Mouse (Mus musculus) spleen, embryonic (tissue): ENCODE measurements around the gene Tst.

Experiments
- CTCF ChIA-PET: fragments of 350-600 bp; sonication (Branson Sonifier 250); formaldehyde crosslinking; loops from one replicate; lab custom pipeline; 2022; lab: Charles Lee

Gene Tst

GRCm38 (mm10) chr15:78431541-78432121 is 25.9 kb upstream of the Tst start:
- CTCF ChIA-PET, result no interaction called here

GRCm38 (mm10) chr15:78430874-78431273 is 25.2 kb upstream of the Tst start:
- CTCF ChIA-PET, result no interaction called here

GRCm38 (mm10) chr15:78429871-78430622 is 24.3 kb upstream of the Tst start:
- CTCF ChIA-PET, result no interaction called here

- CTCF ChIA-PET, result no interaction called here
These were observed 23.4 kb upstream of the Tst start for GRCm38 (mm10) chr15:78429139-78429459.

- CTCF ChIA-PET, result interaction anchor here (0.6 kb wide), 1 partner anchor 131 kb away, joined by 10 read pairs; no protein-coding TSS in a partner anchor
These were observed 22.9 kb upstream of the Tst start, which contains the start of gene Kctd17 for GRCm38 (mm10) chr15:78428391-78429138. Gene Kctd17, plus strand, starts transcription at chr15:78428564.

- CTCF ChIA-PET, result interaction anchor here (0.6 kb wide), 1 partner anchor 179 kb away, joined by 3 read pairs; no protein-coding TSS in a partner anchor
These were observed 19.5 kb upstream of the Tst start for GRCm38 (mm10) chr15:78425230-78425629.

- CTCF ChIA-PET, result no interaction called here
These were observed 18.8 kb upstream of the Tst start for GRCm38 (mm10) chr15:78424507-78424906.

GRCm38 (mm10) chr15:78422046-78422956 is 16.6 kb upstream of the Tst start:
- CTCF ChIA-PET, result interaction anchor here (0.6 kb wide), 1 partner anchor 98 kb away, joined by 3 read pairs; no protein-coding TSS in a partner anchor

DNA sequence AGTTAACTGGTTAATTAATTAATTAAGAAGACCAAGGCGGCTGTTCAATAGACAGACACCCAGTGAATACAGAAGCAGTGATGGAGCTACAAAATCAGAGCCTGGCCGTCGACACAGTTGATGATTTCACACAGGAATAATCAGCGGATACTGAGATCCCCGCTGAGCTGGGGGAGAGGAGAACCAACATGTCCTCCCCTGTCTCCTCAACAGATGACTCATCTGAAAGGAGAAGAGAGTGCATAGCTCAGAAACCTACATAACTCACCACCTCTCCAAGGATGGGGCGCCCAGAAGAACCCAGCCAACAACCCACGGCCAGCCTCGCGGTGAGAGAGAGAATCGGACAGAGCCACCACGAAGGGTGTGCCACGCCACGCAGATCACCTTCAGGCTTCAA is 14.7 kb upstream of the Tst start:
- CTCF ChIA-PET, result no interaction called here

DNA sequence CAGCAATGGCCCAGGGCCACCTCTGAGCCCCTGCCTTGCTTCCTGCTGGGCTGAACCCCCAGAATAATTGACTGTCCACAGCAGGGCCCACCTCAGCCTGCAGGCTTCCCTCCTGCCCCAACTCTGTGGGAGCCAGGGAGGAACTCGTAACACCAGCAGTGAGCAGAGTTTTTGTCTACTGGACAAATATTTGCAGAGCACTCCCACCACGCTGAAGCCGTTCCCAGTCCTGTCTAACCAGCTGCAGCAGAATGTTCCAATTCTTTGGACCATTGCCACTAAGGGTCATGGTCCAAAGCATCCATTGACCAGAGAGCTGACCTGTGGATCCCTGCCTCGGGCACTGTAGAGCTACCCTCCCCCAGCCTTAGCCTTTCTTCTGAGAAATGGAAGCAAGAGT is 11.2 kb upstream of the Tst start:
- CTCF ChIA-PET, result no interaction called here

GRCm38 (mm10) chr15:78414157-78414556 is 8.4 kb upstream of the Tst start:
- CTCF ChIA-PET, result no interaction called here

- CTCF ChIA-PET, result no interaction called here
These were observed 8.0 kb upstream of the Tst start for GRCm38 (mm10) chr15:78413719-78414117.

- CTCF ChIA-PET, result no interaction called here
These were observed 7.5 kb upstream of the Tst start for GRCm38 (mm10) chr15:78413083-78413718.

DNA sequence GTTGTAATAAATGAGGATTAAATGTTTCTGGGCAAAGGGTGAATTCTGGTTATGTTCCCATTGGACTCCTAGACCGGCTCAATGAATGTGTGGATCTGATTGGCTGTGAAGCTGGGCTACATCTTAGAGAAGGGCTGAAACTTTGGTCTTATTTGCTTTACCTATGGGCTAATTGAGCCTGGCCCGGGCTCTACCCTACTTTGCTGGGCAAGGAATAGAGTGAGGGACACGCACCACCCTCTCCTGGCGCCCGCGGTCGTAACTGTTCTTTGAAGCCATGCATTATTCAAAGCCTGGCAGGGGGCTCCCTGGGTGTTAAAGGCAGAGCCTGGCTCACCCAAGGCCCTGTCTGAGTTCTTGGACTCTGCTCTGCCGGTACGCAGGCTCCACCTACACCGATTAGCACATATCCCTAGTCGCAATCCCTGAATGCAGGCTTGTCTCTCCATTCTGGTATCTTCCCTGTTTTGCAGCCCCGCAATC is 3.9 kb upstream of the Tst start:
- CTCF ChIA-PET, result no interaction called here

GRCm38 (mm10) chr15:78406293-78406934 is 707 bp upstream of the Tst start, which contains the start of gene Mpst:
Gene Mpst, plus strand, starts transcription at chr15:78406416.
- CTCF ChIA-PET, result no interaction called here

DNA sequence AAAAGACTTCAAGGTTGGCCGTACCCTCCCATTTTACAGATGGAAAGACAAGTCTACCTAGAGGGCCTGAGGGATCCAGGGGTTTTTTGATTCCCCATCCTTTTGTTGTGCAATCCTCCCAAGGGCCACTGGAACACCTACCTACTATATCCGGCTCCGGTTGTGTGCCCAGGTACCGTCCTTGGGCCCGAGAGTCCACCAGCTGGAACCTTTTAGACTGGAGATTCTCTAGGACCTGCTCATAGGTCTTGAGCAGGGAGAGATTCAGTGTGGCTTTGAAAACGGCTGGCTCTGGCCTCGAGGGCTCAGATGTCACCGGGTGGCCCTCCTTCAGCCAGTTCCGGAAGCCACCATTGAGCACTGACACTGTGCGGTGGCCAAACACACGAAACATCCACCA is 609 bp downstream of the Tst start:
- CTCF ChIA-PET, result no interaction called here

DNA sequence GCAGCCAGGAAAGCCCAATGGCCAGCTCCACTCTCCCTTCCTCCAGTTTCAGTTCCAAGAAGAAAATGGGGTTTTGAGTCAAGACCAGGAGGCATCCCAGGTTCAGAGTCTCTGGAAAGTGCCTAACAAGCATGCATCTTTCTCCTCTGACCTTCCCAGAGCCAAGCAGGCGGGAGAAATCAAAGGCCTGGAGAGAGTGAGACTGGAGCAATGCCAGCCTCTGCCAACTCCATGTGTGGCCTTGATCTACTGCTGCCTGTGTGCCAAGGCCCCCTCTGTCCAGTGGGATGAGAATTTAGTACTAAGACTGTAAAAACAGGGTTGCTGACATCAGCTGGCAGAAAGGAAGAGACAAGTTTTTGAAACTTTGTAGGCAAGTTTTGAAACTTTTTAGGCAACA is 1.8 kb downstream of the Tst start:
- CTCF ChIA-PET, result no interaction called here

- CTCF ChIA-PET, result no interaction called here
These were observed 2.4 kb downstream of the Tst start for GRCm38 (mm10) chr15:78403301-78403741.

GRCm38 (mm10) chr15:78402423-78402822 is 3.3 kb downstream of the Tst start:
- CTCF ChIA-PET, result interaction anchor here (0.6 kb wide), 1 partner anchor 10 kb away, joined by 3 read pairs; no protein-coding TSS in a partner anchor

DNA sequence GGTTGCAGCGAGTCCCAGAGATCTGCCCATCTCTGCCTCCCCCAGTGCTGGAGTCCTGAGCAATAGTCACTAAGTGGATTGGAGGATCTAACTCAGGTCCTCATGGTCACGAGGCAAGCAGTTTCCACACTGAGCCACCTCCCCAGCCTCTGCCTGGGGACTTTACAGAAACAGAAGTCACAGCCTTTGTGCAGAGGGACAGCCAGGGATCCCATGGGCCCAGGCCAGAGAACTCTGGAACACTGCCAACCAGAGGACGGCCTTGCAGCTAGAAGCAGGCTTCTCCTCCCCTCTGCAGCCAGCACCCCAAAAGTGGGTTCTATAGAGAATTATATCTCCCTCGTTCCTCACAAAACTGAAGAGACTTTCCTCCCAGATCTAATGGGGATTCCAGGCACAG is 3.8 kb downstream of the Tst start:
- CTCF ChIA-PET, result interaction anchor here (0.6 kb wide), 1 partner anchor 9 kb away, joined by 3 read pairs; no protein-coding TSS in a partner anchor
